Mouse (Mus musculus) heart, postnatal 10 days (tissue): ENCODE results near the gene Nos1ap. TPM values are rescaled to one million over a fixed set of nuclear protein-coding genes. Genes with fewer than 3 reads are reported as not detected.

Experiments used
- DNase-seq, 2 experiments: peaks; one replicate each; pipeline ENCODE4 v3.0.0; 2021
- intact Hi-C: fragments of 180-260 bp; cut with DNase I; formaldehyde crosslinking; loops from one replicate; pipeline ENCODE4 v1.15.1; 2025
- total RNA-seq, 2 experiments: library from RNA; stranded (reverse); gene quantifications; 2 replicates each; pipeline ENCODE4 v1.2.3; 2021

The Nos1ap gene
- total RNA-seq, 2 experiments from 2014 or later = 17.7 to 22.5 TPM

DNA sequence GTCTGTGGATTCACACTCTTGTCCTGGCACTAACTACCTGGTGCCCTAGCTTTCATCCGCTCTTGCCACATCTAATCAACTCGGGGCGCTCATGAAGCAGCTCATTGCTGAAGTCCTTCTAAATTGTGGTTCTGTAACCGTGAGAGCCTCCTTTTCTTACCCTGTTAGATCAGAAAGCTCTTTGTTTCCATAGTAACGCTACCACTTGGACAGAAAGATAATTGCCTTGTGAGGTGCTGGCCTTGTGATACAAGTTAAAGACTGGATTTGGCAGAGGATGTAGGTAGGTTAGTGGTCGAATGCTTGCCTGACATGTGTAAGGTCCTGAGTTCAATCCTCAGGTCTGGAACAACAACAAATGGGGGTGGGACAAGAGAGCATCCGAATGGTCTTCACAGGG, 206.1 kb downstream of the Nos1ap start:
- intact Hi-C loops = no loop called here
- DNase-seq = no peak

- intact Hi-C loops = no loop called here
Measured at GRCm38 (mm10) chr1:170381457-170381856, 208.2 kb downstream of the Nos1ap start.

GRCm38 (mm10) chr1:170380505-170380904, 209.2 kb downstream of the Nos1ap start:
- intact Hi-C loops = no loop called here

More at GRCm38 (mm10) chr1:170381457-170381856, 208.2 kb downstream of the Nos1ap start:
- DNase-seq = no peak

DNA sequence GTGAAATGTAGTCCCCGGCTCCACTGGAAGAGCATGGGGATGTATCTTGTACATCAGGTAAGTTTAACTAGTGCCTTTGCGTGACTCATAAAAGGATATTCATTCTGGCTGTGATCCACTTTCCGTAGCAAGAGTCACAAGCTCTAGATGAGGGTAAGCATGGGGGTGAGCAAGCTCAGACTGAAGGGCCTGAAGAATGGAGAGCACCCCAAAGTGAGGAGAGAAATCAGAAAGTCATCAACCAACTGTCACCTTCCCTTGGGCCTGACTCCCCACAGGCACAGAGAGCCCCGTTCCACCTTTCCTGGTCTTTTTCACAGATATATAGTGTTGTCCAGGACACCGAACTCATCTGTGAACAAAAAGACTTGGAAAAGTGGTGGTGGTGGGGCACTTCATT, 213.9 kb downstream of the Nos1ap start:
- intact Hi-C loops = no loop called here
- no peak for DNase-seq

More at GRCm38 (mm10) chr1:170380505-170380904, 209.2 kb downstream of the Nos1ap start:
- DNase-seq = no peak

DNA sequence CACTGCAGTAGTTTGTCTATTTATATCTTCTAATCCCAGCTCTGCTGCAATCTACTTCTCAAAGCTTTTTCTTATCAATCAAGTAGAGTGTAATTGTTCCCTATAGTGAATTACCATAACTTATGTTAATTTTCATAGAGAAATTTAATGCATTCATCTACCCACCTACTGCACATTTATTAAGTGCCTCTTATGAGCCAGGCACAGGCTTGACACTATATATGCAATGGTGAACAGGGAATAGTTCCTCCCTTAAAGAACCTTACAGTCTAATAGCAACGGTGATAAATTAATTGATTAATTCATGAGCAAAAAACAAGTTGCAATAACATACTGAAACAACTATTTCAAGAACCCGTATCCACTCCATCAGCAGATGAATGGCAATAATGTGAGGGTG, 215.9 kb downstream of the Nos1ap start:
- no peak for DNase-seq
- intact Hi-C loops = no loop called here

GRCm38 (mm10) chr1:170371191-170371792, 218.4 kb downstream of the Nos1ap start:
- intact Hi-C loops = no loop called here
- no peak for DNase-seq

DNA sequence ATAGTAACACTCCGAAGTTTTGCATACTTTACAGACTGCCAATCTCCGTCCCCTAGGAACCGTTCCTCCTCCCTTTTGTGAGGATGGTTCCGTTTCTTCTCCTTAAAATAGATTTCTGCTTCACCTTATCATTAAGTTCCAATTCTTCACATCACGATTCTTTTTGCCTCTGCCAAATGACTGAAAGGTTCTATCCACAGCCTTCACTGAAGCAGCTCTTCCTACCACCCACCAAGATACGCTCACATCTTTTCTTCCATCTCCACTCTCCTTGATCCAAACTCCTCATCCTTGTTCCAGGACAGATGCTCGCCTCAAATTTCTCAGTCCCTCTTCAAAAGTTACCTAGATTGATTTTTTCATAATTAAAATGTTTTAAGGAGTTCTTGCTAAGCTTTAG, 220.8 kb downstream of the Nos1ap start:
- no peak for DNase-seq
- intact Hi-C loops = no loop called here

DNA sequence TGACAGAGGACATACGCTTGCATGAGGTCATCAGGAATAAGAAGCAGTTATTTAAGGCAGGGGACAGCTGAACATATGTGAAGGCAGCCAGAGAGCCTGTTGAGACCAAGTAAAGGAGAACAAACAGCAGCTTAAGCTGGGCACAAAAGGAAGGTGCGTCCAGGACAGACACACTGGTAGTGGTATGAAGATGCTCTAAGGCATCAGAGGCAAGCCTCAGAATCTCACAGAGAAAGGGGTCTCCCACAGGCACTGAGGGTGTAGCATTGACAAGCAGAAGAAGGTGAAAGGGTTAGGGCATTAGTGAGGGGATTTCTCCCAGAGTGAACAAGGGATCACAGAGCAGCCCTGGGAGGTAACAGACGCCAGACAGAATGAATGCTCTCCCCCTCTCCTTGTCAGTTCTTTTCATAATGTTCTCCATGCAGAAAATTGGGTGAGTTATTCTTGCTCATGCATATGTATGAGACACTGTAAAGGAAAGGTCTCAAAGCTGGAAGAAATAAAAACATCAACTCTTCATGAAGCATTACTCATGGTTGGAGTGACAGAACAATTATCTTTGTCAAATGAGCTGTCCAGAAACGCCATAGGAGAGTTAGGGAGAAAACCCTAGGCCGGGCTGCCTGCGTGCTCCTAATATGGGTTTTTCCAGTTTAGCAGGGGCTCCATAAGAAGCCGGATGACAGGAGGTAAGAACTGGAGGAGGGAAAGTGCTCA, 222.5 kb downstream of the Nos1ap start:
- intact Hi-C loops = no loop called here
- no peak for DNase-seq

- intact Hi-C loops = no loop called here
- DNase-seq = no peak
Measured at GRCm38 (mm10) chr1:170363746-170364145, 225.9 kb downstream of the Nos1ap start.

DNA sequence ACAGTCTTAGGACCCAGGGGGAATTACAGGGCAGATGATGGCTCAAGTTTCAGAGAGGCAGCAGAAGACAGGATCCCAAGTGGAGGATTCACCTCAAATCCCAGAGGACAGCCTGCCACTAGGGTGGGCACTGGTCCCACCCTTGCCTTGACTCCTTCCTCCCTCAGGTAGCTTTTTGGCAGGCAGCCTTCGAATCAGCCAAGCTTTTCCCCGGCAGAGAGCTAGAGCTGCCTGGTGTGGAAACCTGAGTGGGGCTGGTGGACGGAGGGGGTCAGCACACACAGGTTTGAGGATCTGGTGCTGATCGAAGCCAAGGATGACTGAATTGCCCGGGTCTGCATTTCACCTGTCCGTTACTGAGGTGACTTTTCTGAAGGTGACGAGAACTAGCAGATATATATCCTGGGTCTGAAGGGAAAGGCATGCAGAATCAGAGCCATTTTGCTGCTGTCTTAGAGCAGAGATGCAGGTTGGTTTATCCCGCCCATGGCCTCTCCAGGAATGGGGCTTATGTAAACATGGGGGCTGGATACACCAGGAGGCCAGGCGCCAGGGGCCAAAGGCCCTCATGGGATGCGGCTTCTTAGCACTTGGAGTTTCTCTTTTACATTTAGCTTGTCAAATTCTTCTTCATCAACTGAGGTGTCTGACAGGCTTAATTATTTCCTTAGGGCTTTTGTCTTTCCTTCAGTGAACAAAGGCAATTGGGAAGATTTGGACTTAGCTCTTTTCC, 229.3 kb downstream of the Nos1ap start:
- DNase-seq = no peak

GRCm38 (mm10) chr1:170353335-170353734, 236.3 kb downstream of the Nos1ap start:
- DNase-seq = no peak
- intact Hi-C loops = no loop called here

More for the DNA sequence above, 229.3 kb downstream of the Nos1ap start:
- intact Hi-C loops = no loop called here

- intact Hi-C loops = no loop called here
- DNase-seq = no peak
Measured at GRCm38 (mm10) chr1:170351080-170351479, 238.6 kb downstream of the Nos1ap start.

DNA sequence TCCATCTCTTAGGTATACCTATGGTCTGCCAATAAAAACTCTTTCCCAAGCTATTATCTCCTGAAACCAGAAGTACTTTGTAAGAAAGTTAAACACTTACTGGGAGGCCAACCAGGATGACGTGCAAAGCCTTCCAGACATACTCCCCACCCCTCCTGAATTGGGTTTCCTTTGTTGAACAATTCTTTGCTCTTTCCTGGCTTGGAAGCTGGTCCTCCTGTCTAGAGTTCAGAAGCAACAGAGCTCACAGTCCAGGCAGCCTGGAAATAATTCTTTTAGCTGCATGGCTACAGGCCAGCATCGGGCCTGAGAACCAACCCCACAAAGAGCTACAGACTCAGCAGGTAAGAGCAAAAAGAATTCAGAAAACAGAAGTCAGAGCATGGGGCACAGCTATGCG, 243.4 kb downstream of the Nos1ap start:
- peak; percentile 4 to 14 for DNase-seq
- intact Hi-C loops = no loop called here

DNA sequence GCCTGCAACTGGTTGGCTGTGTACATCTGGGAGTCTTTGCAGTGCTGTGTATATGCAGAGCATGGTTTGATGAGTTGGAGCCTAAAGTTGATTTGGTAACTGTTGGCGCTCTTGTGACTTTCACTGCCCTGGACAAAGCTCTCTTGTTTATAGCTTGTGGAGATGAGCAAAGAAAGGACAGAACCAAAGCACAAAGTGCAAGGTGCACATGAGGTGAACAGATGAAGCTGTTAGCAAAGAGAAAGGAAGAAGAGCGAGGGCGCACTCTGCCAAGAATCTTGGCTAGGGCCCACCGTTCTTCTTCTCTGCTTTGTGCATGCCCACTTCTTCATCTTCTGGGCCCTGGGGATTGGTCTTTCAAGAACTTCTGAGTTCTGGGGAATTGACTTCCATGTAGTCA, 245.8 kb downstream of the Nos1ap start:
- DNase-seq = no peak
- intact Hi-C loops = no loop called here

- intact Hi-C loops = no loop called here
- DNase-seq = no peak
Measured at GRCm38 (mm10) chr1:170343081-170343480, 246.6 kb downstream of the Nos1ap start.

- intact Hi-C loops = no loop called here
Measured at GRCm38 (mm10) chr1:170339943-170340342, 249.7 kb downstream of the Nos1ap start.

DNA sequence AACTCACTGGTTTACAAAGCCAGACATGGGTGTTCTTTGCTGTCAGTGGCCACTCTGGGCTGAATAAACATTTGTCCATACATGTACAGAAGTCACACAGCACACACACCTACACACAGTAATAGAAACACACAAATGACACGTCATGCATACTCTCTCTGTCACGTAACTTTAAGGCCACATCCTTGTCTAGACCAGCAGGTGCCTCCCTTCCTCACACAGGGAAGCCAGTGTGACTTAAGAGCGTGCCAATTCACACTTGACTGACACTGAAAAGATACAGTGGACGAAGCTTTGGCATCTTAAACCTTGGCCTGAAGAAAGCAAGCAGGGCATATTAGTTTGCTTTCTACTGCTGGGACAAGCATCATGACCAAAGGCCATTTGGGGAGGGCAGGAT, 256.9 kb downstream of the Nos1ap start:
- no peak for DNase-seq
- intact Hi-C loops = no loop called here

More at GRCm38 (mm10) chr1:170339943-170340342, 249.7 kb downstream of the Nos1ap start:
- no peak for DNase-seq

DNA sequence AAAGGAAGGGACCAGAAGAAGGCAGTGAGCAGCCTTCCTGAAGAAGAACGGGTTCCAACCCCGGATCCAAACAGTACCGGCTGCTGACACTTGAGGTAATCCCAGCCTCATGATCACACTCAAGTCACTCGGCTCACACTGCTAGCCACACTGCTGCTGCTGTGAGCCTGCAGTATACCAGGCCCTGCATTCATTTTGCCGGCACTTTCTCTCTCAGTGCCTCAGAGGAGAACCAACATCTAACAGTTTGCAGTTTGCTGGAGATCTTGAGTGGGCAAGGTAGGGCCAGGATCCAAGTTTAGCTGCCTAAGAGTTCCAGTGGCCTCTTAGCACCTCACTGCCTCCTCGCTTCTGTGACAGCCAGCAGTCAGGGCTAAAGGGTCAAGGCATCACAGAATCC, 257.7 kb downstream of the Nos1ap start:
- no peak for DNase-seq
- intact Hi-C loops = no loop called here

GRCm38 (mm10) chr1:170325277-170325676, 264.4 kb downstream of the Nos1ap start:
- no peak for DNase-seq
- intact Hi-C loops = no loop called here

DNA sequence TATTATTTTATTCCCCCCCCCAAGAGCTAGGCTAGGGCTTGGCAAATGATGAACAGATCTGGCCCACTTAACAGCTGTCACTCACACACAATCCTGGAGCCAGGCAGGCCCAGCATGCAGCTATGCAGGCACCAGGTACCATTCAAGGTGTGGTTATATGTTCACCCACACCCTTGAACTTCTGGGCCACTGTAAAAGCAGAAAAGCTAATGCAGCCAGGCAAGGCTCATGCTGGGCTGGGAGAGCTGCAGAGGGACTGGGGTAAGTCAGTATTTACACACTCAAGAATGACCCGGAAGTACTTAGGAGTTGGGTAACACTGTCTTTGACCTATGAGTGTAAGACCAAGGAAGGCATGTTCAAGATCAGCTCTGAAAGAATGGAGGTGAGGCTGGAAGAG, 265.3 kb downstream of the Nos1ap start:
- DNase-seq = no peak
- intact Hi-C loops = no loop called here

DNA sequence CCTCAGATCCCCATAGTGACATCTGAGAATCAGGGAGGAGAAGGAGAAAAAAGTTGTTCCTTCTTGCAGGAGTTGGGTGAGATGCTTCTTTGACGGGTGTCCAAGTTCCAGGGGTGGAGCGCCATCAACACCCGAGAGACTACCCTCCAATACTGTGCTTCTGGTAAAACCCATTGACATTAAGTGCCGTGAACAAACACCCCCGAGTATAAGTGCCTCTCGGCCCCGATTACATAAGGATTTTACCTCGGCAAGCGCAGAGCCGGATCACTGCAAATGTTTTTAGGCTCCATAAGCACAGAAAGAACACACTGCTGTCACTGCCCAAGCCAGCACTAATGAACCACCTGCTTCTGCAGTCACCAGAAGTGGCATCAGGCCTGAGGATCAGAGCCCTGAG, 266.7 kb downstream of the Nos1ap start:
- no peak for DNase-seq
- intact Hi-C loops = no loop called here

- no peak for DNase-seq
- intact Hi-C loops = no loop called here
Measured at GRCm38 (mm10) chr1:170322046-170322445, 267.6 kb downstream of the Nos1ap start.
